Mouse (Mus musculus) C2C12 (cell line): ENCODE measurements around the gene Nek9. TPM values are rescaled to one million over a fixed set of nuclear protein-coding genes. Genes with fewer than 3 reads are reported as not detected.
A peak's percentile ranks its signal among the peaks of the same experiment; 100 is the strongest.
"Not testable (repeated sequence)": the region's sequence is repeated elsewhere in the genome, so short reads cannot be mapped to it uniquely, and the experiment has no call there.

Source experiments
- H3K27me3 ChIP-seq: one replicate; pipeline ENCODE4 v1.6.1; 2011; ENCODE audit not compliant: control insufficient read depth, insufficient read depth, insufficient read length
- H3K36me3 ChIP-seq: one replicate; pipeline ENCODE4 v1.6.1; 2011; ENCODE audit not compliant: control insufficient read depth, insufficient read depth
- H3K4me3 ChIP-seq: one replicate; pipeline ENCODE4 v1.5.1; 2011; ENCODE audit warnings: mild to moderate bottlenecking, control low read depth; ENCODE audit not compliant: poor library complexity, insufficient read depth, severe bottlenecking
- H3K79me2 ChIP-seq: one replicate; pipeline ENCODE4 v1.6.1; 2011; ENCODE audit not compliant: control insufficient read depth, insufficient read depth
- H3K79me3 ChIP-seq: one replicate; pipeline ENCODE4 v1.6.1; 2011; ENCODE audit warnings: low read depth, control low read depth
- H3ac ChIP-seq: one replicate; pipeline ENCODE3; 2011; ENCODE audit warnings: low read depth; ENCODE audit not compliant: control insufficient read depth, insufficient read length
- CEBPB ChIP-seq: IDR thresholded peaks from one replicate; pipeline ENCODE4 v1.6.1; 2011; ENCODE audit warnings: low read depth, mild to moderate bottlenecking, control low read depth, moderate library complexity
- CTCF ChIP-seq: IDR thresholded peaks from one replicate; pipeline ENCODE4 v1.5.1; 2011; ENCODE audit not compliant: control insufficient read depth, insufficient read depth, insufficient read length
- FOSL1 ChIP-seq: IDR thresholded peaks from one replicate; pipeline ENCODE4 v1.8.0; 2011; ENCODE audit warnings: mild to moderate bottlenecking, low read length; ENCODE audit not compliant: poor library complexity, insufficient read depth, severe bottlenecking
- MAX ChIP-seq: IDR thresholded peaks from one replicate; pipeline ENCODE4 v1.6.1; 2011; ENCODE audit warnings: mild to moderate bottlenecking, control low read depth
- MYOD1 ChIP-seq: IDR thresholded peaks from one replicate; pipeline ENCODE4 v1.6.1; 2011; ENCODE audit warnings: low read depth; ENCODE audit not compliant: control insufficient read depth, insufficient read length
- MYOG ChIP-seq: IDR thresholded peaks from one replicate; pipeline ENCODE4 v1.6.1; 2011; ENCODE audit not compliant: control insufficient read depth, insufficient read length; ENCODE audit errors: extremely low read depth
- USF1 ChIP-seq: IDR thresholded peaks from one replicate; pipeline ENCODE4 v1.6.1; 2011; ENCODE audit warnings: low read depth, mild to moderate bottlenecking, control low read depth, moderate library complexity
- polyA plus RNA-seq: library from polyadenylated mRNA; unstranded; fragments of >200 nt; fragmentation: generic; extraction: Trizol; gene quantifications from one replicate; pipeline ENCODE4 v1.2.1, GENCODE M21; 2012; ENCODE audit warnings: missing spikeins

The Nek9 gene
- polyA plus RNA-seq, 1 experiment, result 28.4 TPM

- Histone ChIP-seq H3K4me3 (no peak overlapping the region), H3ac (no peak overlapping the region), H3K27me3 (no peaks in the 10 kb centered on the region), H3K36me3 (no peaks in the 10 kb centered on the region), H3K79me3 (no peaks in the 10 kb centered on the region), H3K79me2 (no peaks in the 10 kb centered on the region)
- TF ChIP-seq MYOD1 (no peak), FOSL1 (no peak), USF1 (no peak), CTCF (peak; percentile 11)
These were observed 52.2 kb downstream of the Nek9 start for GRCm38 (mm10) chr12:85286941-85287340.

GRCm38 (mm10) chr12:85284996-85285395, 54.2 kb downstream of the Nek9 start:
- Histone ChIP-seq H3K27me3 (no peaks in the 10 kb centered on the region), H3ac (no peak overlapping the region), H3K79me3 (no peaks in the 10 kb centered on the region), H3K36me3 (no peaks in the 10 kb centered on the region), H3K4me3 (no peak overlapping the region), H3K79me2 (no peaks in the 10 kb centered on the region)
- TF ChIP-seq CEBPB (no peak), MYOG (no peak), CTCF (no peak)

- Histone ChIP-seq H3K27me3 (no peaks in the 10 kb centered on the region), H3K4me3 (no peak overlapping the region), H3ac (no peak overlapping the region), H3K79me2 (peaks cover 6% of the 10 kb centered on the region), H3K36me3 (no peaks in the 10 kb centered on the region), H3K79me3 (no peaks in the 10 kb centered on the region)
- TF ChIP-seq MYOG (no peak), MYOD1 (no peak), CTCF (no peak), FOSL1 (no peak), CEBPB (no peak), MAX (no peak)
These were observed 54.8 kb downstream of the Nek9 start for GRCm38 (mm10) chr12:85284331-85284730.

- not testable (repeated sequence) for H3K36me3 ChIP-seq, H3K79me3 ChIP-seq, H3K79me2 ChIP-seq, H3ac ChIP-seq, H3K27me3 ChIP-seq, H3K4me3 ChIP-seq
These were observed 57.4 kb downstream of the Nek9 start for GRCm38 (mm10) chr12:85281756-85282155.

GRCm38 (mm10) chr12:85280845-85281651, 58.1 kb downstream of the Nek9 start:
- TF ChIP-seq MAX, result no peak
- TF ChIP-seq MYOG, result no peak
- no peak for TF ChIP-seq USF1
- no peak for TF ChIP-seq CEBPB
- Histone ChIP-seq H3K36me3 (no peaks in the 10 kb centered on the region), H3K79me3 (no peaks in the 10 kb centered on the region), H3K4me3 (no peak overlapping the region), H3ac (no peak overlapping the region), H3K27me3 (no peaks in the 10 kb centered on the region), H3K79me2 (peaks cover 6% of the 10 kb centered on the region)

- H3ac ChIP-seq, result peak overlapping the region; percentile 79
- H3K36me3 ChIP-seq, result no peaks in the 10 kb centered on the region
- peak overlapping the region; percentile 64 for H3K4me3 ChIP-seq
- peak; percentile 55 for TF ChIP-seq USF1
- TF ChIP-seq MYOD1, result no peak
- H3K79me2 ChIP-seq, result peaks cover 6% of the 10 kb centered on the region
- no peaks in the 10 kb centered on the region for H3K27me3 ChIP-seq
- no peaks in the 10 kb centered on the region for H3K79me3 ChIP-seq
These were observed 58.9 kb downstream of the Nek9 start for GRCm38 (mm10) chr12:85280105-85280844.
